Mouse (Mus musculus) embryo, embryonic 11.5 days (tissue): ENCODE measurements around the gene Bckdk.
A peak's percentile ranks its signal among the peaks of the same experiment; 100 is the strongest.

ENCODE experiments used
- DNase-seq: peaks from one replicate; pipeline ENCODE4 v3.0.0-alpha.2; 2012; ENCODE audit warnings: low read depth, low spot score

The Bckdk gene

DNA sequence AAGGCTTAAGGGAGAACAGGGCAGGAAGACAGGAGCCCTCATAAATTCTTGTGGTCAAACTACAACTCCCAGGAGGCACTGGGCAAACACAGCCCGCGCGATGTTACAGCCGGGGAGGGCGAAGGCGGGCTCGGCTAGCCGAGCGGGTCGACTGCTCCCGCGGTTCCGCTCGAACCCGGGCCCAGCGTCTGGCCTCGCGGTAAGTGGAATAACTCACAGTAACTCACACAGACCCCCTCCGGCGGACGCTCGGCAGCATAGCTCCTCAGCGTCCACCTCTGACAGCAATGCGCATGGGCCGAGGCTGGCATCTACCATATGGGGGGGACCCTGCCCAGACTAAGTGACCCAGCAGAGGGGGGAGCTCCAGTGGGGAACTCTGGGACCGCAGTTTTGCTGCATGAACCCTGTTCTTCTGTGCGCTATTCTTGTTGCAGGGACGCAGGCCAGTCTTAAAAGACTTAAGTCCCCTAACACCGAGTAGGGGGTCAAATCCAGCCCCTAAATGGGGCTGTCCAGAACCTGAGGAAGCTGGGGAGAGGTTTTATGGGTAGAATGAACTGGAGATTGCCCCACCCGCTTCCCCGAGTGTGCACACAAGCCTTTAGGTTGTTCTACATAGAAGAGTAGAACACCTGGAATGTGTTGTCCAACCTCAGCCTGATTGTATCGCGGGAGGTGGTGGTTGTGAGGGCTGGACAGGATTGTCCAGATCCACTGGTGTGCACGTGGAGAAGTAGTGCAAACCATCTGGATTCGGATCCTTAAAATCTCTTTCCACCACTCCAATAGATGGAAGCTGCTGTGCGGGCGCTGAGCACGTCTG lies at the start of gene Bckdk:
TSS of gene Bckdk (plus strand) at position 112 of the 826 bp plus-strand sequence.
- DNase-seq, result peak; percentile 67

DNA sequence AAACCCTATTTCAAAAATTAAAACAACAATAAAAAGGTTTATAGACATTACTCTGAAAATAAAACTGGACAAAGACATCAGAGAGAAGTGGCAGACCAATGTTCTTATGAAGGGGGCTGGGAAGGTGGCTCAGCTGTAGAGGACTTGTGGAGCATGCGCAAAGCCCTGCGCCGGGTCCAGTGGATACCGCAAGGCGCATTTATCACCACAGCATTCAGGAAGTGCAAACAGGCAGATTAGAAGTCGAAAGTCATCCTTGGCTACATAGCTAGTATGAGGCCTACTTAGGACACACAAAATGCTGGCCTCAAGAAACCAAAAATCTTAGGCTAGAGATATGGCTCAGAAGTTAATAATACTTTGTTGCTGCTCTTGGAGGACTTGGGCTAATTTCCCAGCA lies 45.6 kb upstream of the Bckdk start:
- no peak for DNase-seq

DNA sequence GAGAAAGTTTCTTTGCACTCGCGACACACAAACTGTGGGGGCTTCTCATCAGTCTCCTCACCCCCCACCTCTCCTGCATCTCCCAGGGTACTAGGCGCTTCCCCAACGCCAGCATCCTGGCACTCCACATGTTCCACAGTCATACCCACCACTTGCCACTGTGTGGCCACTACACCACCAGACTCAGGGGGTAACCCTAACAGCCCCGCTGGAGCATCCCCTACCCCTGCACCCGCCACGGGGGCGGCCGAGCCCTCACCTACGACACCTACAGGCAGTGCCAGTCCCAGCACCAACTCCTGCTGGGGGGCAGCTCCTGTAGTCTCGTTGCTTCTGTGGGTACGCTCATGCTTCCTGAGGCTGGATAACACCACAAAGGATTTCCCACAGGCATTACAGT lies 37.4 kb upstream of the Bckdk start:
- DNase-seq, result no peak

DNA sequence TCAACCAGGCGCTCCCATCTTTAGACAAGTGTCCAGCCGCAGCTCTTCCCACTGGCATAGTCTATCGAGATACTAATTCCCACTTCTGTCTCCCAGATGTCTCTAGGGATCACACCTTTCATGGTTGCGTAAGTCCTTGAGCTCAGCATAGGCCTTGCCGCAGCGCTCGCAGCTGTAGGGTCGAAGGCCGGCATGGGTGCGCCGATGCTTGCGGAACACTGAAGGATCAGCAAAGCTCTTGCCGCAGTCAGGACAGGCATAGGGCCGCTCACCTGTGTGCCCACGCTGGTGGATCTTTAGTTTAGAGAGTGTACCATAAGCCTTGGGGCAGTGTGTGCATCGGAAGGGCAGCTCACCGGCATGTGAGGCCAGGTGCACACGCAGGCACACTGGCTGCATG lies 36.2 kb upstream of the Bckdk start:
- no peak for DNase-seq

DNA sequence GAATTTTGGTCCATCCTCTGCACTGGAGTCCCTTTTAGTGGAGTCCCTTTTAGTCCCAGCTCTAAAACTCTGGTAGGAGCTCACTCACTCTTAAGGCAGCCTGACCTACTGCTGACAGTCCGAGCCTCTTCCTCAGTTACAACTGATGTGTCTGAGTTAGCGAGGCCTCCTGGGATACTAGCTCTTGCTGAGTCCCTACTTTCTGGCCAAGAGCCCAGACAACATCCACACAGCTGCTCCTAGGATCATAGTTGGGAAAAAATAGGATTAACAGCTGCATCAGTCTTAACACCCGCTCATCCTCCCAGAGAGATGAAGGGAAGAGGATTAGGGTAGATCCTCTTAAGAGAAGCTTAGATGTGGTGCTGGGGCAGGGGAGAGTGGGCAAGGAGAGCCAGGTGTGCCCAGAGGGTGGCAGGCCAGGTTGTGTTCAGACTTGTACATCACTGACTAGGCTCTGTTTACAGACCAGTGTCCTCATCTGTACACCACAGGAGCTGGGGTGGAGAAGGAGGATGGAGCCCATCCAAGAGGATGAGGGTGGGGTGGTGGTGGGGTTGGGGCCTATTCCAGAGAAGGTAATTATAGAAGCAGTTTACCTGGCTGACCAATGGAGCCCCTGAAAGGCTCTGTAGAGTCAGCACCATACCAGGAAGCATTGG lies 34.6 kb upstream of the Bckdk start:
- no peak for DNase-seq

DNA sequence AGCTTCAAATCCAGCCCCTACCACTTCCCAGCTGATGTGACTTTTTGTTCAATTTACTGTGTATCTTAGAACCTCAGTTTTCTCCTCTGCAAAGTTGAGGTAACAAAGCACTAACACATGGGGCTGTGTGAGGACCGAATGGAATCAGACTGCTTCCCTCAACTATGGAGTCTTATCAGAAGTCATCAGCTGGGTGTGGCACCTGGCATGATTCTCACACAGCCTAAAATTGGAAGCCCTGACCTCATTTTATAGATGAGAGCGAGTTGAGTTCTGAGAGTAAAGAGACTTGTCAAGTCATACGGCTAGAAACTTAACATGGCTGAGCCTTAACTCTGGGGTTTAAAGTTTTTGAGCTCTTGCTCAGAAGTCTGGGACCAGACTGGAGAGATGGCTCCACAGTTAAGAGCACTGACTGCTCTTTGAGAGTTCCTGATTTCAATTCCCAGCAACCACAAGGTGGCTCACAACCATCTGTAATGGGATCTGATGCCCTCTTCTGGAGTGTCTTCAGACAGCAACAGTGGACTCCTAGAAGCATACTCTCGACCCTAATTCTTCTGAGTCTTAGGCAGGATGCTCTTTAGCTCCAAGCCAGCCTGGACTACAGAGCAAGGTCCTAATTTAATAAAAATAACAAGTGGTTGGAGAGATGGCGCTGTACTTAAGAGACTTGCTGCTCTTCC lies 33.6 kb upstream of the Bckdk start:
- DNase-seq, result no peak

DNA sequence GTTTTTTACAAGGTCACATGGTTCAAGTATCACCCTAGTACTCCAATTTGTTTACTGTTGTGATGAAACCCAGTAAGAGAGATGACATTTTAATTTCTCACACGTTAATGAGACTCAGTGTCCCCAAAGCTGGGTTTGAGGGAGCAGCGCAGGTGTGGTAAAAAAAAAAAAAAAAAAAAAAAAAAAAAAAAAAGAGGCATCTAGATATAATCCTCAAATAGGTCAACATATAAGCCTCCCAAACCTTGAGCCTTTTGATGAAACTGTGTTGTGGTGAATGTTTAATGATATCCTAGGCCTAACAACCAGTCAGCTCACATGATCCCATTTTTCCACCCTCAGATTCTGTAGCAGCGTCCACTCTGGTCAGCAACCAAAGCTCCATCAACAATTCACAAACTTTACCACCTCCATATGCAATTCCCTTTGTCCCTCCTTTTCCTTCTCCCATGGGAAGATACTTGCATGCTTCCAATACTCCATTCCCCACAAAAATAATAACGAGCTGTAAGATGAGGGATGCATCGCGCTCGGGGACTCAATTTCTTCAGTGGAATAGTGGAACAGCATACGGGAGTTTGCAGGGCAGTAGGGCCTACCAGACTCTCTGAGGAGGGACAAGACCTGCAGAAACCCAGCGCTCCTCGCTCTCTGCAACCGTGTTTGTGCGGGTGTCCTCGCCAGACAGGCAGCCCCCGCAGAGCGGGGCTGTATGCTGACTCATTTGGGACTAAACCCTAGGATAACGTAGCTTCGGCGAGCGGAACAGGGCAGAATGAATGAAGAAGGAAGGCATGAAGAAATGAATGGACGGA lies 28.9 kb upstream of the Bckdk start:
- DNase-seq, result peak; percentile 19

DNA sequence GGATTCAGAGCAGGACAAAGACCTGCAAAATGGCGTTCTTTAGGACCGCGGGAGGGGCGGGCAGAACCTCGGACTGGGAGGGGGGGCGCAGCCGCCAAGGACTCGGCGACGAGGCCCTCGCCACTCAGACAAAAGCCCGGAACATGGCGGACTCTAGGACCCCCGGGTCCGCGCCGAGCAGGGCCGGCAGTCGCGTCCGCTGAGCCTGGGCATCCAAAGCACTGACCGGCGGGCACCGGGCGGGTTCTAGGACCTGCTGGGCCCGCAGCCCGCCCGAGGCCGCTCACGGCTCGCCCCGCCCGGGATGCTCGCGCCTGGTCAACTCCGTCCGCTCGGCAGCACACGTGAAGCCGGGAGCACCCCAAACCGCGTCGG lies 28.3 kb upstream of the Bckdk start:
- peak; percentile 91 for DNase-seq

DNA sequence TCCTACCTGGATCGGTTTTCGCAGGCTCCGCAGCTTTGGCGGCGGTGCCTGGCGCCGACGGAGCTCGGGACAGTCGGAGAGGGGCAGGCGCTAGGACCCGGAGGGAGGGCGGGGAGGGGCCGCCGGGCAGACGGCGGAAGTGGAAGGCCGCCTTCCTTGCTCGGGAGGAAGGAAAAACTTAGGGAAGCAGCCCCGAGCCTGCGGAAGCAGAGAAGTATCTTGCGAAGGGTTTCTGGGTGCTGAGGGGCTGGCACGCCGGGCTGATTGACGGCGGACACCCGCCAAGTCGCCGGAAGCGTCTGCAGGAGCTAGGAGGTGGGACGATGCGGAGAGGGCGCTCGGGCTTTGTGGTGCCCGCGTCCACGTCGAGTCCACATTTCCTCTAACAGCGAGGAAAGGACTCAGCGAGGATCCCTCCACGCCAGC lies 27.8 kb upstream of the Bckdk start, which contains the start of gene Zfp646:
TSS of gene Zfp646 (plus strand) at position 181 of the 426 bp plus-strand sequence.
- peak; percentile 82 for DNase-seq

DNA sequence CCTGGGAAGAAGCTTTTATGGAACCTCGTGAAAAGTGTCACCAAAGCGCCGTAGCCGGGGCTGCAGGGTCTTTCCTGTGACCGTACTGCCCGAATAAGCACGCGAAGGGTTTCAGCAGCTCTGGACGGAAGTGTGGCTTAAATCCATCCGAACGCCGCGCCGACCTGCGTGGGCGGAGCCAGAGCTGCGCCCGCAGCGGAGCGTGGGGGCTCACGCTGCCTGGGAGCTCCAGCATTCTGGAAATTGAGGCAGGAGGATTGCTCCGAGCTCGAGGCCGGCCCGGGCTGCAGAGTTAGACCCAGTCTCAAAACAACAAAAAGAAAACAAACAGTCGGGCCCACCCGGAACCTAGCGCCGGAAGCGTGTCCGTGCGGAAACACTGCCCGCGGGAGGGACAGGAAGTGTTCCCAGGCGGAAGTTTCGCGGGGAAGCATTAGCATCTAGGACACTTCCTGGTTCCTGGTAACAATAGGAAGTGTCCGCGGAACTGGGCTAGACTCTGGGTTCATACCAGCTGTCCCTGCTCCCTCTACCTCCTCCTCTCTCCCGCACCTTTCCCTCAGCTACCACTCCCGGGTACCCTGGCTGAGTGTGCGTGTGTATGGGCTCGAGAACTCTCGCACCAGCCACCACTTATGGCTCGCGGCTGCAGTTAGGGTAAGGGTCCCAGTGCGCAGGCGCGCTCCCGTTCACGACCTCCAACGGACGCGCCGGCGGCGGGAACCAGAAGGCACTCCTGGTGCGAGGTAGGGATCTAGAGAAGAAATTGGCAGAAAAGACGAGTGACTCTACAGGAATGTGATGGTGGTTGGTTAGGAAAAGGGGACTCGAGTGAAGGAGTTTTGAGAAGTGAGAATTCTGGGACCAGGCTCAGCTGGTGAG lies 27.2 kb upstream of the Bckdk start, which contains the start of gene Zfp668:
TSS of gene Zfp668 (minus strand) at position 362 of the 882 bp plus-strand sequence.
- peak; percentile 89 for DNase-seq

DNA sequence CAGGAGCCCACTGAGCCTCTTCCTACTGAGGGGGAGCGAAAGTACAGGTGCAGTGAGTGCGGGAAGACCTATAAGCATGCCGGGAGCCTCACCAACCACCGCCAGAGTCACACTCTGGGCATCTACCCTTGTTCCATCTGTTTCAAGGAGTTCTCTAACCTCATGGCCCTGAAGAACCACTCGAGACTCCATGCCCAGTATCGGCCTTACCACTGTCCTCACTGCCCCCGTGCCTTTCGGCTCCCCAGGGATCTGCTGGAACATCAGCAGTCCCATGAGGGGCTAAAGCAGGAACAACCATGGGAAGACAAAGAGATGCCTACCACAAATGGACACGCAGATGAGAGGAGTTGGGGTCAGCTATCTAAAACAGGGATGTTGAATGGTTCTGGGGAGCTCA lies 24.6 kb upstream of the Bckdk start:
- DNase-seq, result no peak

DNA sequence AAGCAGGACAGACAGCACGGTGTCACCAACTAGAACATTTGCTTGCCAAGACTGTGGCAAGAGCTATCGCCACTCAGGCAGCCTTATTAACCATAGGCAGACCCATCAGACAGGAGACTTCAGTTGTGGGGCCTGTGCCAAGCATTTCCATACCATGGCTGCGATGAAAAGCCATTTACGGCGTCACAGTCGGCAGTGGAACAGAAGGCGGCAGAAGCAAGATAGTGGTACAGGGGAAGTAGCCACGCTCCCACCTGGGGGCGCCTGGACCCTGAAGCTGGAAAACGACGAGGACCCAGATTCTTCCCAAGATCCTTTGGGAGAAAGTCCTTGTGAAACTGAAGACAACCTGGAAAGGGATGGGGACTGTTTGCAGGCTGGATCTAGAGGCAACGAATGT lies 23.5 kb upstream of the Bckdk start:
- DNase-seq, result no peak

DNA sequence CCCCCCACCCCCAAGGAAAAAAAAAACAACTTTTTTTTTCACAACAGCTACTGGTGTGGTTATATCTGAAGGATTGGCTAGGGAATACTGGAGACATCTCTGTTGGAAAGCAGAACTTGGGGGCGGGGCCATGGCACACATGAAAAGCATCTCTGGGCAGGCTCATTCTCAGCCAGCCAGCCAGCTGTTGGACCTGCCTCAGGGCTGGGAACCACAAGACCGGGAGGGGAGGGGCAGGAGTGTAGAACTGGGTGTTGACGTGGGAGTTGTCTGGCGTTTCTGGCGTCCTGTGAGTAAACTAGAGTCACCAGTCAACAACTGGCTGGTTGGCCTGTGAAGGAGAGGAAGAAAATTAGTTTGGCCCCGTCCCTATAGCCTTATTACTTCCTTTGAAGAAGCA lies 17.9 kb upstream of the Bckdk start:
- DNase-seq, result no peak

DNA sequence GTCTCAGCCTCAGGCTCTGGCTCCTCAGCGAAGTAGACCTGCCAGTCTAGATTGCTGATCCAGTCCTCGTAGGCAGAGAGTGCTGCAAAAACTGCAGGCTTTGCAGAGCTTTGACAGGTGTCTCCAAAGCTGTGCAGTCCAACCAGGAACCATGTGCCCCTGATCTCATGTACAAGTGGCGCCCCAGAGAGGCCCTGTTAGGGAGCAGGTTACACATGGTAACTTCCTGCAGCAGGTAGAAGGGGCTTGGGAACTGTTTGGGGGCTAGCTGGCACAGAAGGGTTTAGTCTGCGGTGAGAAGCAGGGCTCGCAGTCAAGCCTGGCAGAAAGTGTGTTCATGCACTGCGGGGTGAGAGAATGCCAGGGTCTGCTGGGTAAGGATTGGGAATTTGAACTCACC lies 17.3 kb upstream of the Bckdk start:
- DNase-seq, result no peak

DNA sequence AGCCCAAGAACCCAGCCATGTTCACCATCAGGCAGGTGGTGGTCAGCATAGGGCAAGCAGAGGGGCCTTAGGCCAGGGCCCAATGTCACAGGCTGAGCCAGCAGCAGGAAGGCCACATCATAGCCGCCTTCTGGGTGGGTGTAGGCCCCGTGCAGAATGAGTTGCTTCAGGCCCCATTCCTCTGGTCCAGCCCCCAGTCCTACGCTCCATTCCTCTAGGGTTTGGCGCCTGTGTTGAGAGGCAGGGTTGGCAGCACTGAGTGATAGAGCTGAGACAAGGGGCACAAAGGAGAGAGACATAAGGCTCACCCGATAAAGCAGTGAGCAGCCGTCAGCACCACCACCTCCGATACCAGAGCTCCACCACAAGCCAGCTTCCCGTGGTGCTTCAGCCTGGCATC lies 16.7 kb upstream of the Bckdk start:
- DNase-seq, result no peak

DNA sequence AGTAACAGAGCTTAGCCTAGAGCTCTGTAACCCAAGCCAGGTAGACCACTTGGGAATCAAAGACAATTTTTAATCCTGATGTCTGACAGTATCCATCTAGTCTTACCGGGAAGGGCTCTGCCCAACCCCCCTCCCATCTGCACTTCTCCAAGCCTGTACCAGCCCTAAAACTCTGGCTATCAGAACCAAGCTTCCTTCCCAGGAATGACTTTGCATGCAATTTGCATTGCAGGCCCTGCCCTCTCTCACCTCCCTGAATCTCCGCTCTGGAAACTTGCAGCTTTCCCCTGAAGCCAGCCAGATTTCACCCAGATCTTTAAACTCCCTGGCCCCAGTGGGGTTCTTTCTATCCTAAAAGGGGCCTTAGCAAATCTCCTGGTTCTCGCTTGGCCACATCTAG lies 16.1 kb upstream of the Bckdk start:
- no peak for DNase-seq

DNA sequence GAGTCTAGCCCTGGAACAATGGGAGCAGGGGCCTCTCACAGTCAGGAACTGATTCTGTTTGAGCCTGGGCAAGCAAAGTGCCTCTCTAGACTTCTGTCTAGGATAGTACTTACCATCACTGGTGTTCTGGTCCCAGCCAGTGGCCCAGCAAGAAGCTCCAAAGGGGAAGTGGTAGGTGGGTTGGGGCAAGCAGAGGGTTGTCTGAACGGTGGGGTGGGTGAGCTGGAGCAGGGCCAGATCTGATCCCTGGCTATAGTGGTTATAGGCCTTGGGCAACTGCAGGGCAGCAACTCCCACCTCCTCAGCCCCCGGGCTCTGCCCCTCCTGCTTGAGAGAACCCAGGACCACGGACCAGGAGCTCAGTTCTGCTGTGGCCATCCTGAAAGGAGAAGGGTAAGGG lies 15.1 kb upstream of the Bckdk start:
- DNase-seq, result no peak

DNA sequence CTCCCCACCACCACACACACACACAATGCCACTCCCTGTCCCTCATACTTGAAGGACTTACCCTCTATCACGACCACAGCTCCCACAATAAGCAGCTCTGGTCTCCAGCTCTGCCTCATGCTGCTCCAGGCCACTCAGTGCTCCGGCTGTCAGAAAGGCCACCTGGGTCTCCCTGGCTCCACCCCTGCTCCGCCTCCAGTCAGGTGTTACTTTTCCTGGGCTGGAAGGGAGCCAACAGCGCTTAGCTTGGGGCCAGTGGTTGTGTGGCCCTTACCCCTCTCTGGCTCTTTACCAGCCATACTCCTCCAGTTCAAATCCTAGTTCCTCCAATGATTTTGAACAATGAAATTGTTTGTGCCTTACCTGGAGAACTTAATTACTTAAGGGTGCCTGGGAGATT lies 13.1 kb upstream of the Bckdk start, which contains the start of gene Prss53:
TSS of gene Prss53 (minus strand) at position 173 of the 400 bp plus-strand sequence.
- no peak for DNase-seq

DNA sequence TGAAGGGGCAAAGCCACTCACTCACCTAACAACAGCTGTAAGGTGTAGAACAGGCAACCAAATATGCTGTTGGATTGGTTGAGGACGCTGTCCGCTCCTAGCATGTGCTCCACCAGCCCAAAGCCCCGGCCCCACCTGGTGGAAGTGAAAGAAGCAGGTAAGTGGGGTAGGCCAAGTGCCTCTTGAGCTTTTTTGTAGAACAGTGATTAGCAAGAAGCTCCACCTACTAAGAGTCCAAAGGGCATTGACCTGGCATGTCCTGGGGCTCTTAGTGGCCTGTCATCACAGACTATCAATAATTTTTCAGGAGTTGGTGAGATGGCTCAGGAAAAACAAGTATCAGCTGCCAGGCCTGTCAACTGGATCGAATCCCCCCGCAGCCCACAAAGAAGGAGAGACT lies 9.4 kb upstream of the Bckdk start:
- no peak for DNase-seq

DNA sequence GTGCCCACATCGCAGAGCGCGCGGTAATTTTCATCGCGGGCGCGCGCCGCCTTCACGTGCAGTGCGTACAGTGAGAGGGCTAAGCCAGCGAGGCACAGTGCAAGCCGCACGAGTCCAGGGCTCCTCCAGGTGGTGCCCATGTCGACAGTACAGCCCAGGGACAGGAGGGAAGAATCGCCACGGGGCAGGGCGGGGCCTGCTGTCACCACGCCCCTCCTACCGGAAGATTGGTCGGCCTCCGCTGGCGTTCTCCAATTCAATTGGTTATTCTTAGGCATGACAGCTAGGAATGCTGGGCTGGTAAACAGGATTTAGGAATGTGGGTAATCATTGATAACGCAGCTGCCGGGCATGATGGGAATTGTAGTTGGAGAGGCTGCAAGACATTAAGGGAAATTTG lies 8.4 kb upstream of the Bckdk start, which contains the start of the genes Gm21974 and Vkorc1:
TSS of gene Gm21974 (minus strand) at position 13 of the 400 bp plus-strand sequence.
TSS of gene Vkorc1 (minus strand) at position 176 of the 400 bp plus-strand sequence.
- DNase-seq, result peak; percentile 92
